Mouse (Mus musculus) lung, embryonic 16.5 days (tissue): Measurements from ENCODE around the gene Gm5346. TPM values are rescaled to one million over a fixed set of nuclear protein-coding genes. Genes with fewer than 3 reads are reported as not detected.
"Not testable (repeated sequence)": the region's sequence is repeated elsewhere in the genome, so short reads cannot be mapped to it uniquely, and the experiment has no call there.

ENCODE experiments used
- ATAC-seq: fragments of 200-750 bp; cut with Nextera tagmentation; 2 replicates; pipeline ENCODE4 v1.8.0; 2017; ENCODE audit warnings: low read depth, mild to moderate bottlenecking, moderate library complexity
- H3K27ac ChIP-seq: fragments of 300-500 bp; sonication (generic); 2 replicates; pipeline ENCODE4 v1.5.1; 2014; ENCODE audit warnings: mild to moderate bottlenecking, control low read depth, low read length
- H3K27me3 ChIP-seq: fragments of 300-500 bp; sonication (generic); 2 replicates; pipeline ENCODE4 v1.6.1; 2014; ENCODE audit warnings: low read depth, low read length, mixed read lengths; ENCODE audit not compliant: control insufficient read depth, insufficient read depth
- H3K36me3 ChIP-seq: fragments of 300-500 bp; sonication (generic); 2 replicates; pipeline ENCODE4 v1.6.1; 2014; ENCODE audit warnings: low read length; ENCODE audit not compliant: control insufficient read depth, insufficient read depth
- H3K4me1 ChIP-seq: fragments of 300-500 bp; sonication (generic); replicated peaks from 2 replicates; pipeline ENCODE4 v1.6.1; 2014; ENCODE audit warnings: low read length, mixed read lengths; ENCODE audit not compliant: control insufficient read depth, insufficient read depth
- H3K4me2 ChIP-seq: fragments of 300-500 bp; sonication (generic); 2 replicates; pipeline ENCODE4 v1.6.1; 2014; ENCODE audit warnings: low read depth, low read length, control low read depth
- H3K4me3 ChIP-seq: fragments of 300-500 bp; sonication (generic); 2 replicates; pipeline ENCODE4 v1.5.1; 2014; ENCODE audit warnings: mild to moderate bottlenecking, low read length, control low read depth
- H3K9ac ChIP-seq: fragments of 300-500 bp; sonication (generic); 2 replicates; pipeline ENCODE4 v1.6.1; 2014; ENCODE audit warnings: low read length, control low read depth
- H3K9me3 ChIP-seq: fragments of 300-500 bp; sonication (generic); 2 replicates; pipeline ENCODE4 v1.6.1; 2016; ENCODE audit warnings: low read length; ENCODE audit not compliant: control insufficient read depth
- WGBS: fragments of 180-500 bp; shearing (Covaris S2); extraction: QIAGEN DNeasy Blood & Tissue Kit; methylation state at CpG from one replicate; pipeline ENCODE4 v1.1.7; 2014; 5-methylcytosine and 5-hydroxymethylcytosine counted together
- polyA plus RNA-seq: library from polyadenylated mRNA; unstranded; fragments of >200 nt; fragmentation: Nextera tagmentation; extraction: Ambion mirVana; gene quantifications from 2 replicates; pipeline ENCODE4 v1.2.1, GENCODE M21; 2015

Gm5346 gene
- polyA plus RNA-seq = not detected in 2 replicates

- Histone ChIP-seq H3K27ac (no peak within 1 kb of the TSS), H3K27me3 (no peaks in the 10 kb centered on the region), H3K4me1 (no peaks in the 10 kb centered on the region), H3K9ac (no peak within 1 kb of the TSS), H3K4me3 (no peak within 1 kb of the TSS), H3K4me2 (no peak within 1 kb of the TSS), H3K9me3 (no peaks in the 10 kb centered on the region), H3K36me3 (no peaks in the 10 kb centered on the region)
- ATAC-seq = no peak
- 79% methylated on average over 3 of the region's 3 CpGs for WGBS
Measured at GRCm38 (mm10) chr8:43627176-43627575, at the start of gene Gm5346. Gene Gm5346, minus strand, starts transcription at chr8:43627276.

GRCm38 (mm10) chr8:43616046-43616445 lies 11.0 kb downstream of the Gm5346 start:
- no peaks in the 10 kb centered on the region for H3K27me3 ChIP-seq
- no peaks in the 10 kb centered on the region for H3K4me1 ChIP-seq
- no peak overlapping the region for H3K27ac ChIP-seq
- no peak overlapping the region for H3K9ac ChIP-seq
- WGBS = 93% methylated on average over 1 of the region's 1 CpGs
- no peaks in the 10 kb centered on the region for H3K9me3 ChIP-seq
- H3K4me3 ChIP-seq = no peak overlapping the region
- no peaks in the 10 kb centered on the region for H3K36me3 ChIP-seq
- no peak overlapping the region for H3K4me2 ChIP-seq
- no peak for ATAC-seq

- 77% methylated on average over 13 of the region's 13 CpGs for WGBS
- not testable (repeated sequence) for H3K9ac ChIP-seq, H3K4me1 ChIP-seq, H3K9me3 ChIP-seq, H3K27ac ChIP-seq, H3K36me3 ChIP-seq, ATAC-seq, H3K27me3 ChIP-seq, H3K4me3 ChIP-seq, H3K4me2 ChIP-seq
Measured at GRCm38 (mm10) chr8:43603657-43604056, 23.4 kb downstream of the Gm5346 start.

GRCm38 (mm10) chr8:43603166-43603565 lies 23.9 kb downstream of the Gm5346 start:
- H3K27ac ChIP-seq, H3K27me3 ChIP-seq, H3K4me1 ChIP-seq, H3K9ac ChIP-seq, H3K36me3 ChIP-seq, H3K9me3 ChIP-seq, ATAC-seq, H3K4me3 ChIP-seq, H3K4me2 ChIP-seq: not testable (repeated sequence)
- 93% methylated on average over 15 of the region's 15 CpGs for WGBS

GRCm38 (mm10) chr8:43576607-43577006 lies 50.5 kb downstream of the Gm5346 start, which contains the start of gene Adam26a:
Gene Adam26a, minus strand, starts transcription at chr8:43576707.
- H3K36me3 ChIP-seq, H3K4me2 ChIP-seq, H3K9ac ChIP-seq, H3K27ac ChIP-seq, H3K9me3 ChIP-seq, H3K4me1 ChIP-seq, H3K27me3 ChIP-seq, H3K4me3 ChIP-seq, ATAC-seq: not testable (repeated sequence)
- 96% methylated on average over 2 of the region's 2 CpGs for WGBS

Other genes with a start within 250 kb of the Gm5346 start
- not detected in 2 replicates for gene Adam26b, start 99.2 kb downstream of the Gm5346 start, polyA plus RNA-seq
- not detected in 2 replicates for gene Adam26a, start 50.6 kb downstream of the Gm5346 start, polyA plus RNA-seq
- not detected in 2 replicates for gene Adam34, start 82.8 kb upstream of the Gm5346 start, polyA plus RNA-seq